Mouse (Mus musculus) embryonic facial prominence, embryonic 14.5 days (tissue): ENCODE results near the gene Gm14851. TPM values are rescaled to one million over a fixed set of nuclear protein-coding genes. Genes with fewer than 3 reads are reported as not detected.
"Not testable (repeated sequence)": the region's sequence is repeated elsewhere in the genome, so short reads cannot be mapped to it uniquely, and the experiment has no call there.

ENCODE experiments used
- ATAC-seq: fragments of 200-750 bp; cut with Nextera tagmentation; 2 replicates; pipeline ENCODE4 v1.8.0; 2017; ENCODE audit warnings: low read depth, moderate number of reproducible peaks, moderate TSS enrichment
- DNase-seq: peaks from one replicate; pipeline ENCODE4 v3.0.0-alpha.2; 2015; ENCODE audit warnings: low spot score
- H3K27ac ChIP-seq: fragments of 300-500 bp; sonication (generic); replicated peaks from 2 replicates; pipeline ENCODE4 v1.5.1; 2014; ENCODE audit warnings: low read depth, mild to moderate bottlenecking, low read length, moderate library complexity
- H3K27me3 ChIP-seq: fragments of 300-500 bp; sonication (generic); replicated peaks from 2 replicates; pipeline ENCODE4 v1.6.1; 2014; ENCODE audit warnings: low read length; ENCODE audit not compliant: control insufficient read depth, insufficient read depth
- H3K36me3 ChIP-seq: fragments of 300-500 bp; sonication (generic); 2 replicates; pipeline ENCODE4 v1.6.1; 2014; ENCODE audit warnings: low read length, mixed read lengths; ENCODE audit not compliant: control insufficient read depth, insufficient read depth
- H3K4me1 ChIP-seq: fragments of 300-500 bp; sonication (generic); 2 replicates; pipeline ENCODE4 v1.6.1; 2014; ENCODE audit warnings: antibody characterized with exemption, low read length; ENCODE audit not compliant: control insufficient read depth, insufficient read depth
- H3K4me2 ChIP-seq: fragments of 300-500 bp; sonication (generic); 2 replicates; pipeline ENCODE4 v1.6.1; 2014; ENCODE audit warnings: low read depth, mild to moderate bottlenecking, low read length, moderate library complexity, mixed read lengths
- H3K4me3 ChIP-seq: fragments of 300-500 bp; sonication (generic); 2 replicates; pipeline ENCODE4 v1.5.1; 2014; ENCODE audit warnings: low read depth, mild to moderate bottlenecking, low read length
- H3K9ac ChIP-seq: fragments of 300-500 bp; sonication (generic); 2 replicates; pipeline ENCODE4 v1.6.1; 2014; ENCODE audit warnings: low read depth, mild to moderate bottlenecking, low read length, moderate library complexity, mixed read lengths
- H3K9me3 ChIP-seq: fragments of 300-500 bp; sonication (generic); 2 replicates; pipeline ENCODE4 v1.6.1; 2016; ENCODE audit warnings: low read length; ENCODE audit not compliant: control insufficient read depth
- WGBS: fragments of 180-500 bp; shearing (Covaris S2); extraction: QIAGEN DNeasy Blood & Tissue Kit; methylation state at CpG from one replicate; pipeline ENCODE4 v1.1.7; 2014; 5-methylcytosine and 5-hydroxymethylcytosine counted together
- polyA plus RNA-seq: library from polyadenylated mRNA; unstranded; fragments of >200 nt; fragmentation: Nextera tagmentation; extraction: Ambion mirVana; gene quantifications from 2 replicates; pipeline ENCODE4 v1.2.1, GENCODE M21; 2014

The Gm14851 gene
- polyA plus RNA-seq = not detected in 2 replicates

DNA sequence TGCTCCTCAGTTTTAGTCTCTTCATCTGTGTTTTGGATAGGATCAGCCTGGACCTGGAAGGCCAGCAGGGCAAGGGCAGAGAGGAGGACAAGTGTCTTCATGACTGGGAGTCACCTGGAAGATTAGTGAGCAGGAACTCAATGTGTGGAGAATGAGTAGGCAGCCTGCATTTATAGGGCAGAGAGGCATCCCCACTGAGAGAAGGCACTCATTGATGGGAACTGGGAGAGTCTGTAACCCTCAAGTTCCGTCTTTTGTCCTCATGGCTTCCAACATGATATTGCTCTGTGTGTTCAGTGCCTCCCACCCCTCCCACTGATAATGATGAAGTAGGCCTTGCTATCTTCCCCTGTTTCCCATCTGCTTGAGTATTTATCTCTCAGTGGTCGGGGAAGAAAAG lies at the start of gene Gm14851:
Gm14851 (minus strand) TSS at position 101 of the 400 bp plus-strand sequence.
- ATAC-seq, H3K4me1 ChIP-seq, H3K4me3 ChIP-seq, H3K9me3 ChIP-seq, H3K36me3 ChIP-seq, H3K27me3 ChIP-seq, H3K9ac ChIP-seq, H3K4me2 ChIP-seq, DNase-seq, H3K27ac ChIP-seq: not testable (repeated sequence)
- no CpG with 5 or more reads among the region's 2 CpGs for WGBS

- ATAC-seq, H3K9me3 ChIP-seq, DNase-seq, H3K27ac ChIP-seq, H3K4me1 ChIP-seq, H3K36me3 ChIP-seq, H3K4me2 ChIP-seq, H3K4me3 ChIP-seq, H3K9ac ChIP-seq, H3K27me3 ChIP-seq: not testable (repeated sequence)
- 64% methylated on average over 3 of the region's 3 CpGs for WGBS
These were observed 38.5 kb upstream of the Gm14851 start, which contains the start of gene Defa30 for GRCm38 (mm10) chr8:21134342-21134741. Gene Defa30 (plus strand): TSS chr8:21134642.

GRCm38 (mm10) chr8:21093106-21093505 lies 2.7 kb downstream of the Gm14851 start:
- WGBS = 50% methylated on average over 4 of the region's 4 CpGs
- H3K27me3 ChIP-seq = no peaks in the 10 kb centered on the region
- H3K36me3 ChIP-seq = no peaks in the 10 kb centered on the region
- H3K4me2 ChIP-seq = no peak overlapping the region
- ATAC-seq = no peak
- no peak for DNase-seq
- H3K4me3 ChIP-seq = no peak overlapping the region
- H3K9me3 ChIP-seq = no peaks in the 10 kb centered on the region
- H3K27ac ChIP-seq = no peak overlapping the region
- no peak overlapping the region for H3K9ac ChIP-seq
- H3K4me1 ChIP-seq = no peaks in the 10 kb centered on the region

GRCm38 (mm10) chr8:21084142-21084541 lies 11.7 kb downstream of the Gm14851 start, which contains the start of gene Defa25:
Gene Defa25 (plus strand): TSS chr8:21084442.
- H3K4me1 ChIP-seq = not testable (repeated sequence)

DNA sequence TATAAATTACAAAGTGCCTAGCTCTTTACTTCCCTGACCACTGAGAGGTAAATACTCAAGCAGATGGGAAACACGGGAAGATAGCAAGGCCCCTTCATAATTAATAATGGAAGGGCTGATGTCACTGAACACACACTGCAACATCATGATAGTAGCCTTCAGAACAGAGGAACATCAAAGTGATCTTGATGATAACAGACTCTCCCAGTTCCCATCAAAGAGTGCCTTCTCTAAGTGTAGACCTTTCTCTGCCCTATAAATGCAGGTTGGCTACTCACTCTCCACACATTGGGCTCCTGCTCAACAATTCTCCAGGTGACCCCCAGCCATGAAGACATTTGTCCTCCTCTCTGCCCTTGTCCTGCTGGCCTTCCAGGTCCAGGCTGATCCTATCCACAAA lies 31.1 kb downstream of the Gm14851 start, which contains the start of gene Defa35:
Defa35 (plus strand) TSS at position 301 of the 400 bp plus-strand sequence.
- 60% methylated on average over 1 of the region's 1 CpGs for WGBS
- not testable (repeated sequence) for H3K27me3 ChIP-seq

More at GRCm38 (mm10) chr8:21084142-21084541, 11.7 kb downstream of the Gm14851 start, which contains the start of gene Defa25:
- H3K36me3 ChIP-seq, H3K9ac ChIP-seq, H3K9me3 ChIP-seq, ATAC-seq, H3K27ac ChIP-seq, H3K27me3 ChIP-seq, H3K4me3 ChIP-seq, H3K4me2 ChIP-seq, DNase-seq: not testable (repeated sequence)

GRCm38 (mm10) chr8:21054747-21055146 lies 41.1 kb downstream of the Gm14851 start, which contains the start of gene Defa23:
Gene Defa23 (plus strand): TSS chr8:21055047.
- not testable (repeated sequence) for H3K27ac ChIP-seq, H3K36me3 ChIP-seq, DNase-seq, H3K9ac ChIP-seq, ATAC-seq, H3K9me3 ChIP-seq, H3K4me2 ChIP-seq, H3K4me3 ChIP-seq, H3K4me1 ChIP-seq, H3K27me3 ChIP-seq
- WGBS = no CpG with 5 or more reads among the region's 1 CpGs

More for the DNA sequence above, 31.1 kb downstream of the Gm14851 start, which contains the start of gene Defa35:
- not testable (repeated sequence) for H3K9me3 ChIP-seq, H3K36me3 ChIP-seq, H3K9ac ChIP-seq, H3K4me1 ChIP-seq, H3K27ac ChIP-seq, H3K4me2 ChIP-seq, H3K4me3 ChIP-seq, DNase-seq, ATAC-seq

Other genes with a start within 250 kb of the Gm14851 start
- gene Defb33, start 203.4 kb downstream of the Gm14851 start, polyA plus RNA-seq = not detected in 2 replicates
- gene Gm15056, start 193.4 kb downstream of the Gm14851 start, polyA plus RNA-seq = not detected in 2 replicates
- not detected in 2 replicates for gene Gm6040, start 174.0 kb downstream of the Gm14851 start, polyA plus RNA-seq
- not detected in 2 replicates for gene AY761185, start 151.3 kb downstream of the Gm14851 start, polyA plus RNA-seq
- not detected in 2 replicates for gene Defa21, start 70.5 kb downstream of the Gm14851 start, polyA plus RNA-seq
- not detected in 2 replicates for gene Defa23, start 41.0 kb downstream of the Gm14851 start, polyA plus RNA-seq
- not detected in 2 replicates for gene Defa35, start 31.0 kb downstream of the Gm14851 start, polyA plus RNA-seq
- gene Defa25, start 11.6 kb downstream of the Gm14851 start, polyA plus RNA-seq = not detected in 2 replicates
- gene Defa30, start 38.6 kb upstream of the Gm14851 start, polyA plus RNA-seq = not detected in 2 replicates
- not detected in 2 replicates for gene Defa22, start 66.2 kb upstream of the Gm14851 start, polyA plus RNA-seq
- gene Defa31, start 95.6 kb upstream of the Gm14851 start, polyA plus RNA-seq = not detected in 2 replicates
- not detected in 2 replicates for gene Gm15293, start 105.5 kb upstream of the Gm14851 start, polyA plus RNA-seq
- gene Gm15292, start 153.7 kb upstream of the Gm14851 start, polyA plus RNA-seq = not detected in 2 replicates
- gene Defa27, start 219.5 kb upstream of the Gm14851 start, polyA plus RNA-seq = not detected in 2 replicates
- gene Defa29, start 231.0 kb upstream of the Gm14851 start, polyA plus RNA-seq = not detected in 2 replicates